Mouse (Mus musculus) megakaryocyte-erythroid progenitor cell, adult 5-6 weeks (primary cell): ENCODE results near the gene Dhrs3. TPM values are rescaled to one million over a fixed set of nuclear protein-coding genes. Genes with fewer than 3 reads are reported as not detected.

Experiments
- ATAC-seq: replicated peaks from 2 replicates; pipeline ENCODE4 v1.8.0; 2016; ENCODE audit warnings: mild to moderate bottlenecking, inconsistent platforms; ENCODE audit not compliant: severe bottlenecking, poor library complexity, low FRiP score, low TSS enrichment
- total RNA-seq, 2 experiments: library from RNA; stranded (forward) in 1 of 2; stranded (reverse) in 1 of 2; fragments of 200-1000, 215-1000 nt in 1 of 2; fragments of >200 nt in 1 of 2; fragmentation: Nextera tagmentation in 1 of 2; gene quantifications; 2 replicates each; pipeline ENCODE4 v1.2.3; 2014 to 2017

Gene Dhrs3
- total RNA-seq, 2 experiments from 2014 or later: 3.0 to 11.1 TPM

DNA sequence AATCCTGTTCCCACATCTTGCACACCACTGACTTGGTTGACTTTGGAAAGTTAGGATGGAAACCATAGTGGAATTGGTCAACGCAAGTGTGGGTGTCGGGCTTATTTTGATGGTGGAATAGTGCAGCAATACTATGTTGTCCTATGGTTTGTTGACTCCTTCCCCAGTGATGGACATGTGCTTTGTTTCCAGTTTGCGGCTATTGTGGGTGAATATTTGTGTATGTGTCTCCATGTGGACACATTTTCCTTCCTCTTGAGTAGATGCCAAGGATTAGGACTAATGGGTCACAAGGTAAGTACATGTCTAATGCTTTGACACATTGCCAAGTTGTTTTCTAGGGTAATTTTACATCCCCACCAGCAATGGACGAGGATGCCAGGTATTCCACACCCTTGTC is 68.6 kb downstream of the Dhrs3 start:
- no peak for ATAC-seq

DNA sequence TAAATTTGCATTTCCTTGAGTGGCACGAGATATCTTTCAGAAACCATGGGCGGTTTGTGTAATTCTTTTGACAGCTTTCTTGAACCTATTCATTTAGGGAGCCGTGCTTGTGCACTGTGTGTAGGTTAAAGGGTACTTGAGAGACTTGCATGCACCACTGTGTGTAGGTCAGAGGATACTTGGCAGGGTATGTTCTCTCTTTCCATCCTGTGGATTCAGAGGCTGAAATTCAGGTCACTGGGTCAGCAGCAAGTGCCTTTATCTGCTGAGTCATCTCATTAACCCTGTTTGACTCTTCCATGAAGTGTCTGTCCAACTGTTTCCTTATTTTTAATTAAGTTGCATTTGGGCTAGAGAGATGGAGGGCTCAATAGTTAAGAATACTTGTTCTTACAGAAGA is 69.1 kb downstream of the Dhrs3 start:
- no peak for ATAC-seq

DNA sequence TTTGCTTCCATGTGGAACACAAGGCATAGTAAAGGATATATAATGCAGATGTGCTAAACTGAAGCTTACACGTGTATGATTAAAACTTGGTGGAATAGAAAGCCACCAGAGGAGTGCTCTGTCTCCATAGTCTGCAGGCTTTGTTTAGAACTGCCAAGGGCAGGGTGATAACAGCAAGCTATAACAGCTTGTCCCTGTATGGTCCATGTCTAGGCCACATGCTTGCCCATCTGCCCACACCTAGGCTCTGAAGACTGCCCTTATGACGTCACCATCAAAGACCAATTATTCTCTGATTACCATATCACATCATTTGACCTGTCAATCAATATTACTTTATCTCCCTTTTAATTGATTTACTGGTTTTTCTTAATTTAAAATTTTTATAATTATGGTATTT is 72.6 kb downstream of the Dhrs3 start:
- no peak for ATAC-seq

DNA sequence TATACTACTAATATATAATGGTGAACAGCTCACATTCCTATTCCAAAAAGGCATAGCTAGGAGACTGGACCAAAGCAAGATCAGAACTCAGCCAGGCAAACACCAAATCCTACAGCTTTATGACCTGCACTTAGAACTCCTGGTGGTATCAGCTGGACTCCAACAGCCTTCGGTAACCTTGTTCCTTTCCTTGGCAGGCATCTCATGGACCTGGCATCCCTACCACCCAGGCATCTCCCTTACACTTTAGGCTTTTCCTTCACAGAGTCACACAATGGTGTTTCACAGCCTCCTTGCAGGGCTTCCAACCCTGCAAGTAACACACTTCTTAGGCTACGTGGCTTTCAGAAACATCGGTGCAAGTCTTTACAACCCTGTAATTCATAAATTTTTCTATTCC is 75.7 kb downstream of the Dhrs3 start:
- ATAC-seq: no peak

DNA sequence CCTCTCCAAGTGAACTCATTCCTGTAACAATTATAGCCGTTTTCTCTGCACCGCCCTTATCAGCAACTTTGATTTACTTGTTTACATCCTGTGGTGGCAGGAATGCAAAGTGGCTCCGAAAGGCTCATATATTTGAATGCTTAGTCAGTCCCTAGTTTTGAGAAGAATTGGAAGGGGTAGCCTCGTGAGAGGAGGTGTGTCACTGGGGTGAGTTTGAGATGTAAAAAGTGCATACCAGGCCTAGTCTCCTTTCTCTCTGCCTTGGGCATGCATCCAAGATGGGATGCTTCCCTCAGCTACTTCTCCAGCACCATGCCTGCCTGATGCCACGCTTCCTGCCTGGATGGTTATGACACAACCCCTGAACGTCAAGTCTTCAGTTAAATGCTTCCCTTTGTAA is 76.4 kb downstream of the Dhrs3 start:
- ATAC-seq: no peak

DNA sequence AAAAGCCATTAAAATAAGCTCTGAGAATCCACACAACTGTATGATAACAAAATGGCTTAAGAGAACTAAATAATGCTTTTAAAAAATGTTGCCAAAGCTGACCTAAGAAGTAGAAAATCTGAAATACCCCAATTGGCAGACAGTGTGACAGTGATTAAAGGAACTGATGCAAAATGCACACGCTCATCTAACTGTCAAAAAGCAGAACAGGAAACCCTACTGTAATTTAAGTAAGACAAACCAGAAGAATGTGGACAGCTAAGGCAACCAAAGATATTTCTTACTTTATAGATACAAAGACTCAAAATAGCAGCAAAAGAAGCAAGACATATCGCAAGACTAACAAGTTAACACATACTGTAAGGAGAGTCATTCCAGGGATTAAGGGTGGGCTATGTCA is 78.4 kb downstream of the Dhrs3 start:
- no peak for ATAC-seq

DNA sequence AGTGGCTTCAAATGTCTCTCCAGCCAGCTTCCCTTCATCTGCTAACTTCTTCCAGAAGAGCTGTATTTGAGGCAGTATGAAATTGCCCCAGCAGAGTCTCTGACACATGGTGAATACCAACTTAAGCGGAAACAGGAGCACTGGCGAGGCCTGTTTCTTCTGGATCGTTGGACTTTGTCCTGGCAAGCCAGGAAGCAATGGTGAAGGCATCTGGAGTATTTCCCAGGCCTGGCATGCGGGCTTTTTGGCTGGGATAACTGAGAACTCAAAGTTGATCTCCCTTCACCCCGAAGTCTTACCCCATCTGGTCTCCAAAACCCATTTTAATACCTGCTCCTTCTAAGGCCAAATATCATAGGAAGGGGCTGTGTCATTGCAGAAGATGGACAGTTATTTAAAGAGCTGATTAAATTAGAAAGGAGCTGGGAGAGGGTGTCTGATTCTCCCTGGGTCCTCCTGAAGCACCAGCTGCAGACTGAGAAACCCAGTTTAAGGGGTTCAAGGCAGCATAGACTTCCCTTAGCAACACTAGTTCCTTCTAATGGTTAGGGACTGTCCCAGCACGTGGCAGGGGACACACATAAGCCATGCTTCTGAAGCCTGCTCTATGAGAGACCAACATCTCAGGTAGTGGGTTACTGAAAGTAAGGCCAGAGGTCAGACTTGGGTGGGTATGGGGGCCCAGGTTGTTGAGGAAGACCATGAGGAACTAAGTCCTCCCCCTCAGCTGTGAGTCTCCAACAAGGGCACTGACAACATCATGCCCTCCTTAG is 80.5 kb downstream of the Dhrs3 start:
- no peak for ATAC-seq

DNA sequence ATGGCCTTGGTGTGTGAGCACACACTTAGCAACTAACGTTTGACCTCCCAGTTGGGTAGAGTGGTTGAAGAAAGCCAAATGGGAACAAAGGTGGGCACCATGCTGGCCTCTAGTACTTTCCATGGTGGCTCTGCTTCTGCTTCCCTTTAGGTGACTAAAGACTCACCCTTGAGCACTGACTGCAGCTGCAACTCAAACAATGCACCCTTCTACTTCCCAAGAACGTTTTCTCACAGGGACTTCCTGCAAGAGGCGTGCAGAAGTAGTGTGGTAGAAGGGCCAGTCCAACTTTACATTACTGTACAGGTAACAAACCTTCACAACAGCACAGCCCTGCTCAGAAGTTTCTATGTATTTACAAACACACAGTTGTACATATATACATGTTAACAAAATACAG is 81.8 kb downstream of the Dhrs3 start:
- no peak for ATAC-seq

DNA sequence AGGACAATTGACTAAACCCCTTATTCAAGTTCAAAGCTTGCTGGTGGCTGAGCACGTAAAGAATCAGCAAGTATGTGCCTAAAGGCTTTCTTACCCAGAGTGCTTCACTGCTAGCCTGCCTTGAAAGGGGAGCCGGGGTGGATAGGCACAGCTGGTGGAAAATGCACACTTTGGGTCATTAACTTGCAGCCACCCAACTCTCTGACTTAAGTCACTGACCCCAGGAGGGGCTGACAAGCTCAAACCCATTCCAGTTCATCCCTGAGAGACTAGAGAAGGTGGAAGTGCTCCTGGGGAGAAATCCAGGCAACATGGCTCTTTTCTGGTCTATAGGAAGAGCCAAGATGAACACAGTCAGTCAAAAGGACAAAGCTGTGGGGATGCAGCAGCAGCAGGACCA is 82.9 kb downstream of the Dhrs3 start:
- no peak for ATAC-seq

DNA sequence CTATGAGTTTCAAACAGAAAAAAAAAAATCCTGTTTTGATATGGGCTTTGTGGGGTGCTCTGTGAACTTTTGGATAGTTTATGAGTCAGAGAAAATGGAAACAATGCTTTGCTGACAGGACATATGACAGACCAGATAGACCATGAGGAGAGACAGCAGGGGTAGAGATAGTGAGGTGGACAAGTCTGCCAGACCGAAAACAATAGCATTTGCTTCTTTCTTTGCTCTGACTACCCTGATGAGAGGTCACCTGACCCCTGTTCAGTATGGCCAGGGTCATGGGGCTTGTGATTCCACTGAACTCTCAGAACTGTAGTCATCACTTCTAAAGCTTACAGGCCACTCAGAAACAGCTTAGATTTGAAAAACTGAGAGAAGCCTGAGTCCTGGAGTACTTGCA is 84.4 kb downstream of the Dhrs3 start:
- no peak for ATAC-seq

Other genes starting within 250 kb of the Dhrs3 start
- gene Gm436, start 206.5 kb upstream of the Dhrs3 start, total RNA-seq (2014; fragmentation: Nextera tagmentation): not detected in 2 replicates
- gene Gm436, start 206.5 kb upstream of the Dhrs3 start, total RNA-seq (2017): not detected in 2 replicates
- not detected in 2 replicates for gene Gm13178, start 171.4 kb upstream of the Dhrs3 start, total RNA-seq (2014; fragmentation: Nextera tagmentation)
- not detected in 2 replicates for gene Gm13178, start 171.4 kb upstream of the Dhrs3 start, total RNA-seq (2017)
- not detected in 2 replicates for gene Gm438, start 106.2 kb upstream of the Dhrs3 start, total RNA-seq (2014; fragmentation: Nextera tagmentation)
- gene Gm438, start 106.2 kb upstream of the Dhrs3 start, total RNA-seq (2017): not detected in 2 replicates